Mouse (Mus musculus): Measurements from ENCODE around the gene Ift22. TPM values are rescaled to one million over a fixed set of nuclear protein-coding genes. Genes with fewer than 3 reads are reported as not detected.

The Ift22 gene
- polyA plus RNA-seq (2015; fragmentation: Nextera tagmentation; extraction: Ambion mirVana) = 60.4 and 65.8 TPM in 2 replicates

GRCm38 (mm10) chr5:136907991-136908857 lies at the start of gene Ift22:
Ift22 (plus strand) TSS chr5:136908150.
- Histone ChIP-seq H3K9ac (peak within 1 kb of the TSS; percentile 74), H3K27ac (no peak within 1 kb of the TSS), H3K9me3 (0 out of 2 replicates have a peak, but pooled peaks cover 4% of the 10 kb centered on the region), H3K4me1 (peaks cover 15% of the 10 kb centered on the region; the same call in 1 of the 2 replicates), H3K4me2 (replicated peaks) (peak within 1 kb of the TSS; percentile 77), H3K4me3 (peak within 1 kb of the TSS; percentile 67), H3K36me3 (peaks cover 27% of the 10 kb centered on the region), H3K27me3 (no peaks in the 10 kb centered on the region)
- 10% methylated on average over 32 of the region's 32 CpGs for WGBS
- peak; percentile 96 for ATAC-seq (ENCODE audit: low FRiP score, low read depth)

DNA sequence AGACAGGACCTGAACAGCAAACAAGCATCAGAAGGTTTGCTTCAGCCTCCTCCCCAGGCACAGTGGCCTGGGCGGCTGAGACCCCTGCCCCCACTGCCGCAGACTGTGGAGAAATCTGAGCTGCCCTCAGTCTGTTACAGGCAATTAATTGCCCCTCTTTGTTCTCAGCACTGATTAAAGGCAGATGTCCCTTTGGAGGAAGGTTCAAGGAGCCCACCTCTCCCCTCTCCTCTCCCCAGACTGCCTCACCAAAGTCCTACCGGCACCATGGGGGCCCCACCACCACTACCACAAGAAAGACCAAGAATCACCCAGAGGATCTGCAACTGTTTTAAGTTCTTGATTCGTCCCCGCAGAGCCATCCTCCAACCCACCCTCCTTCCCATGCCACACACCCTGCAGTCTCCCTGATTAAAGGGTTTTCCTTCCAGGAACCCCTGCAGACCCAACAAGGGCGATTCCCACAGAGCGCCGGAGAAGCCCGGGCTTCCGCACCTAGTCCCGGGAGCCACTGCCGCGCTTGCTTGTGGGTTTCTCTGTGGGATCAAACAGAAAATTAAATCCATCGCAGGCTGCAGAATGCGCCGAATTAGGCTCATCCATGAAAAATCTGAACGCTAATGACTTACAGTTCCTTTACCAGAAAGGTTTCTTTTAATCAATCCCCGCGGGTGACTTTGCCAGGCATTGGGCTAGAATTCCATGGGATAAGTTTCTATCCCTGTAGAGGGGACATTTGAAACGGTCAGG lies 46.6 kb upstream of the Ift22 start:
- Histone ChIP-seq H3K9ac (peak overlapping the region; percentile 57), H3K4me1 (peaks cover 44% of the 10 kb centered on the region), H3K36me3 (peaks cover 25% of the 10 kb centered on the region), H3K4me2 (replicated peaks) (peak overlapping the region; percentile 59), H3K27me3 (no peaks in the 10 kb centered on the region), H3K27ac (peak overlapping the region; percentile 87), H3K4me3 (peak overlapping the region; percentile 23), H3K9me3 (peaks cover 3% of the 10 kb centered on the region; the same call in 1 of the 2 replicates)
- WGBS = 3% methylated on average over 20 of the region's 20 CpGs
- peak; percentile 62 for ATAC-seq (ENCODE audit: low FRiP score, low read depth)

GRCm38 (mm10) chr5:136862806-136863205 lies 45.1 kb upstream of the Ift22 start:
- H3K27ac ChIP-seq = peak overlapping the region; percentile 95
- H3K4me2 ChIP-seq (replicated peaks) = no peak overlapping the region; the same call in 1 of the 2 replicates
- no peak for ATAC-seq (ENCODE audit: low FRiP score, low read depth)
- no peak overlapping the region for H3K4me3 ChIP-seq
- H3K9ac ChIP-seq = no peak overlapping the region
- H3K27me3 ChIP-seq = no peaks in the 10 kb centered on the region
- peaks cover 21% of the 10 kb centered on the region for H3K36me3 ChIP-seq
- H3K4me1 ChIP-seq = peaks cover 49% of the 10 kb centered on the region
- WGBS = 44% methylated on average over 4 of the region's 4 CpGs
- H3K9me3 ChIP-seq = peaks cover 3% of the 10 kb centered on the region; the same call in 1 of the 2 replicates

DNA sequence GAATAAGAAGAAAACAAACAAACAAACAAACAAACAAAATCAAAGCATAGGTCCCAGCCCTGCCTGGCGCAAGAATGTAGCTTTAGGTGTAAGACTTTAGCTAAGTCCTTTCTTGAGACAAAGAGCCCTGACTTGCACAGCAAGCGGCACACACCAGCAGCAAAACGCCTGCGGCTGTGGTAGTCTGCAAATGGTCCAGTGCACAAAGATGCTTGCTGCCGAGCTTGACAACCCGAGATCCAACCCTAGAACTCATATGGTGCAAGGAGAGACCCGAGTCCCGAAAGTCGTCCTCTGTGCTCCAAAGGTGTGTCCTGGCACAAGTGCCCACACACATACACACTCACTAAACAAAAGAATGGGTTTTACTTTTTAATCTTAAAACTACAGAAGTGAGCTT lies 44.7 kb upstream of the Ift22 start:
- no peaks in the 10 kb centered on the region for H3K27me3 ChIP-seq
- H3K9me3 ChIP-seq = peaks cover 3% of the 10 kb centered on the region; the same call in 1 of the 2 replicates
- H3K27ac ChIP-seq = peak overlapping the region; percentile 95
- peaks cover 52% of the 10 kb centered on the region for H3K4me1 ChIP-seq
- H3K4me2 ChIP-seq (replicated peaks) = peak overlapping the region; percentile 51
- peak overlapping the region; percentile 48 for H3K9ac ChIP-seq
- ATAC-seq (ENCODE audit: low FRiP score, low read depth) = no peak
- H3K4me3 ChIP-seq = no peak overlapping the region
- H3K36me3 ChIP-seq = peaks cover 16% of the 10 kb centered on the region
- WGBS = 42% methylated on average over 9 of the region's 9 CpGs

DNA sequence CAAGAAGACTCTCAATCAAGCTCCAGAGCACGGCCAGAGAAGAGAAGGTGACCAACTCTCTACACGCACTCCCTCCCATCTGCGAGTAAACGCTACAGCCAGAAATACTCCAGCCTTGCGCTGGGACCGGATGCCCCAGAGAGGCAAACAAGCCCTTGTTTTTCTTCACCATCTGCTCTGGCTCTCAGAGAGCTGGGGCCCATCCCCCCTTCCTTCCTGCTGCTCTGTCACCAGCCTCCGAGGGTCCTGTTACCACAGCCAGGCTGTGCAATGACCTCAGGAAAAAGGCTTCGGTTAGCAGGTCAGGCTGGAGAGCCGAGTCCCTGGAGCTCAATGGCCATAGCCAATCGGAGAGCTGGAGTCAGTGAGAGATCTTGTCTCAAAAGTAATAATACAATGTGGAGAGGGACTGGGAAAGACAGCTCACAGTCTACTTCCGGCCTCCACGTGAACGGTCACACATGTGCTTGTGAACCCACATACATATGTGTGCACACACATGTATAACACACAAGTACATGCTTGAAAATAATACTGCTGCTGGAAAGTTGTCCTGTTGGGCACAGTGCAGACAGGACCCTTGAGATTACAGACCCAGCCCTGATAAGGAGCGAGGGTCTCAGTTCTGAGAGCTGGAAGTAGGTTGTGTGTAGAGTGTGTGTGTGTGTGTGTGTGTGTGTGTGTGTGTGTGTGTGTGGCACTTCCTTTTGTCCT lies 43.8 kb upstream of the Ift22 start:
- ATAC-seq (ENCODE audit: low FRiP score, low read depth) = peak; percentile 68
- 9% methylated on average over 14 of the region's 14 CpGs for WGBS
- Histone ChIP-seq H3K4me2 (replicated peaks) (peak overlapping the region; percentile 51), H3K4me3 (0 out of 2 replicates have a peak overlapping the region, but pooled peaks have one; percentile 1), H3K9me3 (peaks cover 3% of the 10 kb centered on the region; the same call in 1 of the 2 replicates), H3K27ac (peak overlapping the region; percentile 95), H3K36me3 (peaks cover 9% of the 10 kb centered on the region), H3K4me1 (peaks cover 60% of the 10 kb centered on the region), H3K9ac (peak overlapping the region; percentile 48), H3K27me3 (no peaks in the 10 kb centered on the region)

GRCm38 (mm10) chr5:136867706-136868105 lies 40.2 kb upstream of the Ift22 start:
- H3K27ac ChIP-seq = no peak overlapping the region; the same call in 1 of the 2 replicates
- peaks cover 5% of the 10 kb centered on the region for H3K36me3 ChIP-seq
- H3K4me1 ChIP-seq = peaks cover 54% of the 10 kb centered on the region
- H3K9me3 ChIP-seq = no peaks in the 10 kb centered on the region
- no peak overlapping the region for H3K9ac ChIP-seq
- WGBS = 30% methylated on average over 5 of the region's 5 CpGs
- H3K4me2 ChIP-seq (replicated peaks) = no peak overlapping the region
- no peak for ATAC-seq (ENCODE audit: low FRiP score, low read depth)
- no peak overlapping the region for H3K4me3 ChIP-seq
- H3K27me3 ChIP-seq = no peaks in the 10 kb centered on the region

DNA sequence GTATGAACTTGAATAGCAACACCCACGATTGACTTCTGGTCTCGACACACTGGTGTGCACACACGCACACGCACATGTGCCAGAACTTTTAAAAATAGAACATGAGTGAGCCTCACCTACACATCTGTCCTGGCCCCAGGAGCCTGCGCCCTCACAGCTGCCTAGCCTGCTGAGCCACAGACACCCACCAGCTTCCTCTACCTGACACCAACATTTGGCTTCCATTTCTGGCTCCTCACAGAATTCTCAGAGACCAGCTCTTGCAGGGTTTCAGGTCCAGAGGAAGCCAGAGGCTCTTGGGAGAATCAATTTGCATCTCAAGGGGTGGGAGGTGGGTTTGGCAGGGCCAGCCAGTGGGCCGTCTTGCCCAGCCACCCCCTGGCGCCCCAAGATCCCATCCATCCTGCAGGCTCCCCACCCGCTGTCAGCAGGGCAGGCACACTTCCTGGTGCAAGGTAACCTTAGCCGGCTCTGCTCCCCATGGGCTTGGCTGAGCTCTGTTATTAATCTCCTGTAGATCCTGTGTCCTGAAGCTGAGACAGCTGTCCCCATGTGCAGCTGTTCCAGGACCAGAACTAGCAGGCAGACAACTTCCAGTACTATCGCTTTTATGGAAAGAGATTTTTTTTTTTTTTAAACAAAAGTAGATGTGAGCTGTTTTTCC lies 38.4 kb upstream of the Ift22 start:
- Histone ChIP-seq H3K4me3 (no peak overlapping the region), H3K4me1 (peaks cover 41% of the 10 kb centered on the region), H3K9ac (0 out of 2 replicates have a peak overlapping the region, but pooled peaks have one; percentile 45), H3K27ac (peak overlapping the region; percentile 84), H3K9me3 (no peaks in the 10 kb centered on the region), H3K27me3 (no peaks in the 10 kb centered on the region), H3K4me2 (replicated peaks) (peak overlapping the region; percentile 43), H3K36me3 (peaks cover 5% of the 10 kb centered on the region)
- WGBS = 33% methylated on average over 10 of the region's 10 CpGs
- ATAC-seq (ENCODE audit: low FRiP score, low read depth) = peak; percentile 84

DNA sequence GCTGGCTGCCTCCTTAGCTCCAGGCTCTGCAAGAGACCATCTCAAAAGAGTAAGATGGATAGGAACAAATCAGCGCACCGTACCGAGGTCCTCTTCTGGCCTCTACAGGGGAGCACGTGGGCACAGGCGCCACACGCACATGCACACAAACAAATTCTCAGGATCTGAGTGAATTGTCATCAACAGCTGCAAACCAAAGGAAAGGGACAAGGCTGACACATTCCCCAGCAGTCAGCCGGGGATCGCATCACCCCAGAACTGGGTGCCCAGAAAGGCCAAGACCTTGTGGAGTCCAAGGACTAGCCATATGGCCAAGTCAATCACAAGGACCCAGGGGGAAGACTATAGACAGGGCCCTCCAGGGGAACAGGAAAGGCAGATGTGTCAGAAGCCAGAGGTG lies 35.5 kb upstream of the Ift22 start:
- H3K27ac ChIP-seq = peak overlapping the region; percentile 44
- no peak overlapping the region for H3K4me2 ChIP-seq (replicated peaks)
- H3K27me3 ChIP-seq = no peaks in the 10 kb centered on the region
- 72% methylated on average over 8 of the region's 8 CpGs for WGBS
- peaks cover 35% of the 10 kb centered on the region for H3K4me1 ChIP-seq
- H3K4me3 ChIP-seq = no peak overlapping the region
- ATAC-seq (ENCODE audit: low FRiP score, low read depth) = peak; percentile 30; the same call in 1 of the 2 replicates
- H3K9ac ChIP-seq = no peak overlapping the region
- peaks cover 21% of the 10 kb centered on the region for H3K36me3 ChIP-seq
- no peaks in the 10 kb centered on the region for H3K9me3 ChIP-seq

DNA sequence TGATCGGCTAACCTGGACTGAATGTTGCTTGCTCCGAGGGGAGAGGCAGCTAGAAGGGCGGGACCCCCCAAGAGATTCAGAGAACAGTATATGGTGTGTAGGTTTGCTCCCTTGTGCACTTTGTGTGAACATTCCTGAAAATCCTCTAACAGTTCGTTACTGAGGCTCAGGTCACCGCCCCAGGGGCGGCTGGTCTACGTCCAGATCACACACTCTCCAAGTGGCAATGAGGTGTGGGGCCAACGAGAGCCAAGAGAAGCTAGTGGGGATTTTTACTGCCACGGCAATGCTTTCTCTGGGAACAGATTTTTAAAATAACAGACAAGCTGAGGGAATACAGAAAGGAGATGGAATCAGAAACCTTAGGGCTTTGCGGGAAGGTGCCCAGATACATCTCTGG lies 33.7 kb upstream of the Ift22 start:
- Histone ChIP-seq H3K4me3 (no peak overlapping the region), H3K4me2 (replicated peaks) (no peak overlapping the region), H3K9ac (no peak overlapping the region), H3K27me3 (no peaks in the 10 kb centered on the region), H3K36me3 (peaks cover 30% of the 10 kb centered on the region), H3K27ac (peak overlapping the region; percentile 44; the same call in 1 of the 2 replicates), H3K4me1 (peaks cover 21% of the 10 kb centered on the region), H3K9me3 (no peaks in the 10 kb centered on the region)
- WGBS = 32% methylated on average over 10 of the region's 10 CpGs
- ATAC-seq (ENCODE audit: low FRiP score, low read depth) = no peak

DNA sequence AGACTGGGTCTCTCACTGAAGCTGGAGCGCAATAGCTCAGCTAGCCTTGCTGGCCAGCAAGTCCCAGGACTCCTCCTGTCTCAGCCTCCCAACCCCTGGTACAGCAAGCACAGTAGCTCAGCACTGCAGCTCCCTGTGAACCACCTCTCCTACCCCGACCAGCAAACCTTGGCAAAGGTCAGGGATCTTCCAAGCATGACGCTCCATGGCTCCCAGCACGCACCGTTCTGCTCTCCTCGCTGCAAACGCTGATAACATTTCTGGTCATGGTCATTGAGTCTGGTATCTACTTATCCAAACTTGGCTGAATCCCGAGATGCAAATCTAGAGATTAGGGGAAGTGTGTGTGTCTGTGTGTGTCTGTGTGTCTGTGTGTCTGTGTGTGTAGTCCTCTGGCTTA lies 27.8 kb upstream of the Ift22 start:
- 93% methylated on average over 8 of the region's 8 CpGs for WGBS
- H3K4me2 ChIP-seq (replicated peaks) = no peak overlapping the region
- H3K27ac ChIP-seq = no peak overlapping the region
- no peaks in the 10 kb centered on the region for H3K9me3 ChIP-seq
- H3K9ac ChIP-seq = no peak overlapping the region
- no peak for ATAC-seq (ENCODE audit: low FRiP score, low read depth)
- no peaks in the 10 kb centered on the region for H3K27me3 ChIP-seq
- H3K4me1 ChIP-seq = peaks cover 15% of the 10 kb centered on the region
- H3K4me3 ChIP-seq = no peak overlapping the region
- peaks cover 29% of the 10 kb centered on the region for H3K36me3 ChIP-seq

DNA sequence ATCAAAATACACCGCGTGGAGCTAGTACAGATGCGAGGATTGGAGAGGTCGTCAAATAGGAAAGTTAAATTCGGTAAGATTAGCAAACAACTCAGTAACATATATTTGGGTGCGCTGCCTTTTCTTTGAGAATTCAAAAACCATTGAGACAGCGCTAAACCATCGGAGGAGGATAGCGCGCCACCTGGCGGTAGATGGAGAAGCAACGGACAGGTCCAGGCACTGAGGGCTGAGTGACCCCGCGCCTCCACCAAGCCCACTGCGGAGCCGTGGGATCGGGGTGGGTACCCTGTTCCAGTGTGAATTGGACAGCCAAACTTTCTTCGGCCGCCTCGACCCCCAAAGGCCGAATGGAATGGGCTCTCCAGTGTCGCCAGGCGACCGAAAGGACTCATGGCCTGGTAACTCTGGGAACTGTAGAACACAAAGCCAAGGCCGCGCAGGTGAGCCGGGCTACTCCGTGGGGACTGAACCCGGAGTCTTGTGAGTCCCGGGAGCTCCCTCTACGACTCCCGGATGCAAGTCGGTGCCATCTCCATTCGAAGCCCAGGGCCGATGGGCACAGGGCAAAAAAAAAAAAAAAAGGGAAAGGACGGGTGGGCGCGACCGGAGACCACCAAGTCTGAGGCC lies 26.5 kb upstream of the Ift22 start:
- 2% methylated on average over 39 of the region's 39 CpGs for WGBS
- H3K4me2 ChIP-seq (replicated peaks) = peak overlapping the region; percentile 83

More for the DNA sequence above, 26.5 kb upstream of the Ift22 start:
- ATAC-seq (ENCODE audit: low FRiP score, low read depth) = peak; percentile 80
- H3K27me3 ChIP-seq = no peaks in the 10 kb centered on the region
- H3K27ac ChIP-seq = peak overlapping the region; percentile 90
- peaks cover 22% of the 10 kb centered on the region for H3K36me3 ChIP-seq
- H3K9me3 ChIP-seq = no peaks in the 10 kb centered on the region
- H3K4me3 ChIP-seq = peak overlapping the region; percentile 91
- peaks cover 17% of the 10 kb centered on the region for H3K4me1 ChIP-seq
- peak overlapping the region; percentile 94 for H3K9ac ChIP-seq
